Mouse (Mus musculus) forebrain, postnatal 0 days (tissue): Measurements from ENCODE around the gene Gsg1l. TPM values are rescaled to one million over a fixed set of nuclear protein-coding genes. Genes with fewer than 3 reads are reported as not detected.
A peak's percentile ranks its signal among the peaks of the same experiment; 100 is the strongest.

ENCODE experiments used
- ATAC-seq: fragments of 200-750 bp; cut with Nextera tagmentation; 2 replicates; pipeline ENCODE4 v1.8.0; 2017; ENCODE audit warnings: mild to moderate bottlenecking, moderate library complexity
- DNase-seq: peaks from one replicate; pipeline ENCODE4 v3.0.0-alpha.2; 2015
- H3K27ac ChIP-seq: fragments of 300-500 bp; sonication (generic); 2 replicates; pipeline ENCODE4 v1.5.1; 2014; ENCODE audit warnings: low read depth, mild to moderate bottlenecking, antibody characterized with exemption, low read length, moderate library complexity, mixed read lengths
- H3K27me3 ChIP-seq: fragments of 300-500 bp; sonication (generic); 2 replicates; pipeline ENCODE4 v1.6.1; 2014; ENCODE audit warnings: mild to moderate bottlenecking, low read length, mixed read lengths; ENCODE audit not compliant: insufficient read depth
- H3K36me3 ChIP-seq: fragments of 300-500 bp; sonication (generic); 2 replicates; pipeline ENCODE4 v1.6.1; 2014; ENCODE audit warnings: mild to moderate bottlenecking, moderate library complexity; ENCODE audit not compliant: insufficient read depth
- H3K4me1 ChIP-seq: fragments of 300-500 bp; sonication (generic); 2 replicates; pipeline ENCODE4 v1.6.1; 2014; ENCODE audit warnings: antibody characterized with exemption; ENCODE audit not compliant: insufficient read depth
- H3K4me2 ChIP-seq: fragments of 300-500 bp; sonication (generic); 2 replicates; pipeline ENCODE4 v1.6.1; 2014; ENCODE audit warnings: low read depth, mild to moderate bottlenecking, moderate library complexity
- H3K4me3 ChIP-seq: fragments of 300-500 bp; sonication (generic); 2 replicates; pipeline ENCODE4 v1.5.1; 2014; ENCODE audit warnings: low read depth, low read length, mixed read lengths
- H3K9ac ChIP-seq: fragments of 300-500 bp; sonication (generic); 2 replicates; pipeline ENCODE4 v1.6.1; 2014; ENCODE audit warnings: mild to moderate bottlenecking
- H3K9me3 ChIP-seq: fragments of 300-500 bp; sonication (generic); 2 replicates; pipeline ENCODE4 v1.6.1; 2016; ENCODE audit warnings: low read length
- CTCF ChIP-seq: sonication (generic); IDR thresholded peaks from 2 replicates; pipeline ENCODE4 v1.5.1; 2016; ENCODE audit warnings: antibody characterized with exemption, control low read depth, low read depth
- WGBS: fragments of 180-500 bp; shearing (Covaris S2); extraction: QIAGEN DNeasy Blood & Tissue Kit; methylation state at CpG from one replicate; pipeline ENCODE4 v1.1.7; 2014; 5-methylcytosine and 5-hydroxymethylcytosine counted together
- polyA plus RNA-seq: library from polyadenylated mRNA; unstranded; fragments of >200 nt; fragmentation: Nextera tagmentation; extraction: Ambion mirVana; gene quantifications from 2 replicates; pipeline ENCODE4 v1.2.1, GENCODE M21; 2015
- total RNA-seq: library from RNA; depleted of rRNA; stranded (reverse); fragments of >200 nt; gene quantifications from 2 replicates; pipeline ENCODE4 v1.2.3, GENCODE M21; 2014

Gsg1l gene
- total and polyA plus RNA-seq, 2 experiments from 2014 or later, result 10.7 to 20.0 TPM

GRCm38 (mm10) chr7:126065243-126065876 is 16.9 kb downstream of the Gsg1l start:
- WGBS, result 68% methylated on average over 5 of the region's 5 CpGs
- no peak for DNase-seq
- no peak for TF ChIP-seq CTCF

GRCm38 (mm10) chr7:126062228-126062627 is 20.0 kb downstream of the Gsg1l start:
- DNase-seq, result no peak
- Histone ChIP-seq H3K9ac (no peak overlapping the region), H3K27ac (no peak overlapping the region), H3K27me3 (no peaks in the 10 kb centered on the region), H3K4me3 (no peak overlapping the region), H3K9me3 (no peaks in the 10 kb centered on the region), H3K4me1 (no peaks in the 10 kb centered on the region; the same call in 1 of the 2 replicates), H3K36me3 (no peaks in the 10 kb centered on the region), H3K4me2 (no peak overlapping the region)
- ATAC-seq, result peak; percentile 83
- no peak for TF ChIP-seq CTCF
- 16% methylated on average over 4 of the region's 4 CpGs for WGBS

More at GRCm38 (mm10) chr7:126065243-126065876, 16.9 kb downstream of the Gsg1l start:
- Histone ChIP-seq H3K4me3 (no peak overlapping the region), H3K27me3 (no peaks in the 10 kb centered on the region), H3K9me3 (no peaks in the 10 kb centered on the region), H3K4me1 (no peaks in the 10 kb centered on the region; the same call in 1 of the 2 replicates), H3K36me3 (no peaks in the 10 kb centered on the region), H3K4me2 (no peak overlapping the region), H3K9ac (no peak overlapping the region), H3K27ac (no peak overlapping the region)
- ATAC-seq, result no peak

- TF ChIP-seq CTCF, result no peak
- 34% methylated on average over 7 of the region's 7 CpGs for WGBS
These were observed 23.3 kb downstream of the Gsg1l start for GRCm38 (mm10) chr7:126058918-126059317.

GRCm38 (mm10) chr7:126057332-126057914 is 24.8 kb downstream of the Gsg1l start:
- ATAC-seq (no peak), DNase-seq (no peak)
- Histone ChIP-seq H3K4me3 (no peak overlapping the region), H3K27me3 (no peaks in the 10 kb centered on the region), H3K36me3 (no peaks in the 10 kb centered on the region), H3K27ac (no peak overlapping the region), H3K4me2 (no peak overlapping the region), H3K4me1 (peaks cover 3% of the 10 kb centered on the region; the same call in 1 of the 2 replicates), H3K9ac (no peak overlapping the region), H3K9me3 (no peaks in the 10 kb centered on the region)
- no peak for TF ChIP-seq CTCF
- WGBS, result 77% methylated on average over 10 of the region's 10 CpGs

More at GRCm38 (mm10) chr7:126058918-126059317, 23.3 kb downstream of the Gsg1l start:
- H3K9me3 ChIP-seq, result no peaks in the 10 kb centered on the region
- no peaks in the 10 kb centered on the region for H3K36me3 ChIP-seq
- H3K9ac ChIP-seq, result no peak overlapping the region
- H3K4me2 ChIP-seq, result no peak overlapping the region
- H3K27ac ChIP-seq, result no peak overlapping the region
- no peak overlapping the region for H3K4me3 ChIP-seq
- ATAC-seq, result no peak
- no peaks in the 10 kb centered on the region for H3K27me3 ChIP-seq
- peaks cover 3% of the 10 kb centered on the region; the same call in 1 of the 2 replicates for H3K4me1 ChIP-seq
- no peak for DNase-seq

GRCm38 (mm10) chr7:126054574-126054973 is 27.6 kb downstream of the Gsg1l start:
- Histone ChIP-seq H3K9me3 (no peaks in the 10 kb centered on the region), H3K4me1 (0 out of 2 replicates have a peak, but pooled peaks cover 3% of the 10 kb centered on the region), H3K4me2 (no peak overlapping the region), H3K27ac (no peak overlapping the region), H3K4me3 (no peak overlapping the region), H3K27me3 (no peaks in the 10 kb centered on the region), H3K36me3 (no peaks in the 10 kb centered on the region), H3K9ac (no peak overlapping the region)
- 32% methylated on average over 6 of the region's 6 CpGs for WGBS
- TF ChIP-seq CTCF, result no peak
- DNase-seq (no peak), ATAC-seq (no peak)

- no peak for DNase-seq
- no peak for TF ChIP-seq CTCF
- Histone ChIP-seq H3K27ac (no peak overlapping the region), H3K4me3 (no peak overlapping the region), H3K9me3 (no peaks in the 10 kb centered on the region), H3K9ac (no peak overlapping the region), H3K4me2 (no peak overlapping the region), H3K36me3 (no peaks in the 10 kb centered on the region), H3K4me1 (0 out of 2 replicates have a peak, but pooled peaks cover 3% of the 10 kb centered on the region), H3K27me3 (no peaks in the 10 kb centered on the region)
- no peak; the same call in 1 of the 2 replicates for ATAC-seq
- WGBS, result 60% methylated on average over 7 of the region's 7 CpGs
These were observed 28.6 kb downstream of the Gsg1l start for GRCm38 (mm10) chr7:126053618-126054017.

- Histone ChIP-seq H3K4me2 (no peak overlapping the region), H3K9me3 (no peaks in the 10 kb centered on the region), H3K27me3 (no peaks in the 10 kb centered on the region), H3K36me3 (no peaks in the 10 kb centered on the region), H3K27ac (no peak overlapping the region), H3K4me1 (0 out of 2 replicates have a peak, but pooled peaks cover 3% of the 10 kb centered on the region), H3K4me3 (no peak overlapping the region), H3K9ac (no peak overlapping the region)
- TF ChIP-seq CTCF, result no peak
- DNase-seq (no peak), ATAC-seq (no peak)
- 43% methylated on average over 6 of the region's 6 CpGs for WGBS
These were observed 30.3 kb downstream of the Gsg1l start for GRCm38 (mm10) chr7:126051910-126052309.
